Mouse (Mus musculus) neural tube, embryonic 12.5 days (tissue): Measurements from ENCODE around the gene Tfcp2. TPM values are rescaled to one million over a fixed set of nuclear protein-coding genes. Genes with fewer than 3 reads are reported as not detected.

Experiments
- ATAC-seq: fragments of 200-750 bp; cut with Nextera tagmentation; 2 replicates; pipeline ENCODE4 v1.8.0; 2017; ENCODE audit warnings: low read depth, mild to moderate bottlenecking, moderate TSS enrichment, moderate library complexity; ENCODE audit not compliant: low FRiP score
- H3K27ac ChIP-seq: fragments of 300-500 bp; sonication (generic); 2 replicates; pipeline ENCODE4 v1.5.1; 2016
- H3K27me3 ChIP-seq: fragments of 300-500 bp; sonication (generic); replicated peaks from 2 replicates; pipeline ENCODE4 v1.6.1; 2016; ENCODE audit warnings: mild to moderate bottlenecking
- H3K36me3 ChIP-seq: fragments of 300-500 bp; sonication (generic); 2 replicates; pipeline ENCODE4 v1.6.1; 2016; ENCODE audit warnings: mild to moderate bottlenecking
- H3K4me1 ChIP-seq: fragments of 300-500 bp; sonication (generic); 2 replicates; pipeline ENCODE4 v1.6.1; 2016
- H3K4me2 ChIP-seq: fragments of 300-500 bp; sonication (generic); replicated peaks from 2 replicates; pipeline ENCODE4 v1.6.1; 2016; ENCODE audit warnings: mild to moderate bottlenecking
- H3K4me3 ChIP-seq: fragments of 300-500 bp; sonication (generic); 2 replicates; pipeline ENCODE4 v1.5.1; 2016
- H3K9ac ChIP-seq: fragments of 300-500 bp; sonication (generic); 2 replicates; pipeline ENCODE4 v1.6.1; 2016; ENCODE audit warnings: mild to moderate bottlenecking
- H3K9me3 ChIP-seq: fragments of 300-500 bp; sonication (generic); 2 replicates; pipeline ENCODE4 v1.6.1; 2016; ENCODE audit warnings: mild to moderate bottlenecking
- WGBS: fragments of 180-500 bp; shearing (Covaris S2); methylation state at CpG from one replicate; pipeline ENCODE4 v1.1.7; 2016; 5-methylcytosine and 5-hydroxymethylcytosine counted together
- polyA plus RNA-seq: library from polyadenylated mRNA; unstranded; fragments of >200 nt; fragmentation: Nextera tagmentation; extraction: Ambion mirVana; gene quantifications from 2 replicates; pipeline ENCODE4 v1.2.1, GENCODE M21; 2016

The Tfcp2 gene
- polyA plus RNA-seq, 1 experiment from 2014 or later = 40.0 TPM

GRCm38 (mm10) chr15:100580108-100580507 is 28.3 kb upstream of the Tfcp2 start:
- peaks cover 50% of the 10 kb centered on the region for H3K36me3 ChIP-seq
- no peak overlapping the region for H3K4me3 ChIP-seq
- H3K4me2 ChIP-seq = no peak overlapping the region
- no peak overlapping the region for H3K9ac ChIP-seq
- 88% methylated on average over 10 of the region's 10 CpGs for WGBS
- no peaks in the 10 kb centered on the region for H3K4me1 ChIP-seq
- H3K27ac ChIP-seq = no peak overlapping the region
- H3K9me3 ChIP-seq = no peaks in the 10 kb centered on the region
- ATAC-seq = no peak
- H3K27me3 ChIP-seq = no peaks in the 10 kb centered on the region

DNA sequence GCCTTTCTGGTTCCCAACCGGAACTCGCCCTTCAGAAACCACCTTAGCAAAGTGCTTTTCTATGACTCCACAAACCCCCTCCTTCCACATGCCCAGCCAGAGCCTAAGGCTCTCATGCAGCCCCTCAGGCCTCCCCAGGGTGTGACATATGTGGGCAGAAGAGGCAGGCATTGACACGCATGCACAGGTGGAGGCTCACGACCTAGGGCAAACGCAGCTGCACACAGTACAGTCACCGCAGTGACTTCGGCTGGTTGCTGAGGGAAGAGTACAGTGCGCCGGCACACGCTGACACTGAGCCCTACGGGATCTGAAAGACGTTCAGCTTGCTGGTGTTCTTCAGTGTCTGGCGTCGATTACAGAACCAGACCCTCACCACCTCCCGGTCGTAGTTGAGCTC is 26.2 kb upstream of the Tfcp2 start:
- Histone ChIP-seq H3K9ac (no peak overlapping the region; the same call in 1 of the 2 replicates), H3K4me1 (no peaks in the 10 kb centered on the region), H3K36me3 (peaks cover 39% of the 10 kb centered on the region), H3K27ac (no peak overlapping the region), H3K27me3 (no peaks in the 10 kb centered on the region), H3K4me2 (no peak overlapping the region), H3K9me3 (no peaks in the 10 kb centered on the region), H3K4me3 (no peak overlapping the region)
- ATAC-seq = no peak
- WGBS = 85% methylated on average over 16 of the region's 16 CpGs

GRCm38 (mm10) chr15:100576810-100577209 is 25.0 kb upstream of the Tfcp2 start:
- WGBS = 87% methylated on average over 6 of the region's 6 CpGs
- H3K4me2 ChIP-seq = no peak overlapping the region

DNA sequence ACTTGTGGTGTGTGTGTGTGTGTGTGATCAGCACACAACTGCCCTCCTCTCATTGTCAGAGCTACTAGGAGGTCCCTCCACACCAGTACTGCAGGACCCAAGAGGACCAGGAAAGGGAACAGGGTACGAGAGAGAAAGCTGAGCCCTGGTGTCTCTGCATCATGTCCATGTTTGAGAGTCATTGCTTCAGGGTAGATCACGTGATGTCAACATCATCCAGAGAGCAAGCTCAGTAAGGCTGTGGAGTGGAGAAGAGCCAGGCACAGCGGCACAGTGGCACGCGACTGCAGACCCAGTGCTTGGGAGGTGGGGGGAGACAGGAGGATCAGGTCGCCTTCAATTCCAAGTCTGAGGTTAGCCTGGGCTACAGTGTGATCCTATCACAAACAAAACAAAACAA is 24.6 kb upstream of the Tfcp2 start:
- WGBS = 90% methylated on average over 6 of the region's 6 CpGs
- Histone ChIP-seq H3K4me3 (no peak overlapping the region), H3K27ac (no peak overlapping the region), H3K36me3 (peaks cover 32% of the 10 kb centered on the region), H3K4me1 (no peaks in the 10 kb centered on the region), H3K9ac (no peak overlapping the region), H3K9me3 (no peaks in the 10 kb centered on the region), H3K4me2 (no peak overlapping the region), H3K27me3 (no peaks in the 10 kb centered on the region)
- ATAC-seq = no peak

More at GRCm38 (mm10) chr15:100576810-100577209, 25.0 kb upstream of the Tfcp2 start:
- Histone ChIP-seq H3K27ac (no peak overlapping the region), H3K9me3 (no peaks in the 10 kb centered on the region), H3K27me3 (no peaks in the 10 kb centered on the region), H3K9ac (no peak overlapping the region), H3K36me3 (peaks cover 32% of the 10 kb centered on the region), H3K4me1 (no peaks in the 10 kb centered on the region), H3K4me3 (no peak overlapping the region)
- no peak for ATAC-seq

- Histone ChIP-seq H3K4me1 (no peaks in the 10 kb centered on the region), H3K36me3 (peaks cover 25% of the 10 kb centered on the region), H3K4me3 (no peak overlapping the region), H3K27me3 (no peaks in the 10 kb centered on the region), H3K9ac (no peak overlapping the region), H3K9me3 (no peaks in the 10 kb centered on the region), H3K4me2 (no peak overlapping the region), H3K27ac (no peak overlapping the region)
- ATAC-seq = no peak
- 88% methylated on average over 12 of the region's 12 CpGs for WGBS
Measured at GRCm38 (mm10) chr15:100575366-100575765, 23.6 kb upstream of the Tfcp2 start.

GRCm38 (mm10) chr15:100574378-100574777 is 22.6 kb upstream of the Tfcp2 start:
- no peak for ATAC-seq
- no peak overlapping the region for H3K27ac ChIP-seq
- H3K36me3 ChIP-seq = peaks cover 15% of the 10 kb centered on the region

DNA sequence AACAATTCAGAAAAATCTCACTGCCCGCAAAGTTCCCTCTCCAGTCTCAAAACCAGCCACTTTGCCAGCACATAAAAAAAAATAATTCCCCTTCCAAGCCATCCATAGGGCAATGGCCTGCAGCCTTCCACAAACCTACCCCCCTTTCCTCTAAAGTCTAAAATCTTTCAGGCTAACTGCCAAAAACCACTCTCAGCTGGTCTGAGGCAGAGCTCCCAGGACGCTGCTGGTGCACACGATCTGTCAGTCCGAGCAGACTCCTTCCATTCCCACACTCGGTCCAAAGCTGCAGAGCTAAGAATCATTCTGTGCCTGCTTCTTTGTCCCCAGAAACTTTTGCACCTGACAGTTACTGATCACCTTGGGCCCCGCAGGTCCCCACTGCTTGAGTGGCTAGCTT is 22.1 kb upstream of the Tfcp2 start:
- Histone ChIP-seq H3K36me3 (peaks cover 12% of the 10 kb centered on the region), H3K9me3 (no peaks in the 10 kb centered on the region), H3K4me1 (no peaks in the 10 kb centered on the region), H3K27ac (no peak overlapping the region), H3K4me3 (no peak overlapping the region), H3K9ac (no peak overlapping the region), H3K27me3 (no peaks in the 10 kb centered on the region), H3K4me2 (no peak overlapping the region)
- ATAC-seq = no peak
- WGBS = 70% methylated on average over 6 of the region's 6 CpGs

More at GRCm38 (mm10) chr15:100574378-100574777, 22.6 kb upstream of the Tfcp2 start:
- H3K4me2 ChIP-seq = no peak overlapping the region
- no peak overlapping the region for H3K9ac ChIP-seq
- no peaks in the 10 kb centered on the region for H3K27me3 ChIP-seq
- no peak overlapping the region for H3K4me3 ChIP-seq
- H3K9me3 ChIP-seq = no peaks in the 10 kb centered on the region
- WGBS = 81% methylated on average over 2 of the region's 2 CpGs
- H3K4me1 ChIP-seq = no peaks in the 10 kb centered on the region

GRCm38 (mm10) chr15:100569239-100569638 is 17.4 kb upstream of the Tfcp2 start:
- no peak for ATAC-seq
- Histone ChIP-seq H3K4me2 (no peak overlapping the region), H3K36me3 (no peaks in the 10 kb centered on the region), H3K4me1 (no peaks in the 10 kb centered on the region), H3K27me3 (no peaks in the 10 kb centered on the region), H3K4me3 (no peak overlapping the region), H3K9ac (no peak overlapping the region), H3K27ac (no peak overlapping the region), H3K9me3 (no peaks in the 10 kb centered on the region)
- WGBS = 66% methylated on average over 3 of the region's 3 CpGs

DNA sequence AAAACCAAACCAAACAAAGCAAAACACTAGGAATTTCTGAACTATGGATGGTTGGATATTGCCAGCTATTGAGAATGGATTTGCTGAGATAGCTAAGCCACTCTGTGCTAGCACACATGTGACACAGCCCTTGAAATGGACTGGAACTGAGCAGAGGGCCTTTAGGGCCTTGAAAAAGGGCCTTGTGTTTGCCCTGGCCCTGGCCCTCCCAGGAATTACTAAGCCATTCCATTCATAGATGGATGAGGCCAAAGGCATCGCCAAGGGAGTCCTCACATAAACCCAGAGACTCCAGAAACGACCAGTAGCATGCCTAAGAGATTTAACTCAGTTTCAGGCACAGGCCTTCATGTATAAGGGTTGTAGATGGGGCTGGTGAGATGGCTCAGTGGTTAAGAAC is 14.7 kb upstream of the Tfcp2 start:
- H3K4me3 ChIP-seq = no peak overlapping the region
- no peak for ATAC-seq
- H3K9ac ChIP-seq = no peak overlapping the region
- no peaks in the 10 kb centered on the region for H3K36me3 ChIP-seq
- H3K4me1 ChIP-seq = no peaks in the 10 kb centered on the region
- H3K27me3 ChIP-seq = no peaks in the 10 kb centered on the region
- H3K27ac ChIP-seq = no peak overlapping the region
- 63% methylated on average over 2 of the region's 2 CpGs for WGBS
- no peaks in the 10 kb centered on the region for H3K9me3 ChIP-seq
- H3K4me2 ChIP-seq = no peak overlapping the region

- Histone ChIP-seq H3K4me1 (no peaks in the 10 kb centered on the region), H3K4me3 (no peak overlapping the region), H3K36me3 (no peaks in the 10 kb centered on the region), H3K4me2 (no peak overlapping the region), H3K9ac (no peak overlapping the region), H3K27ac (no peak overlapping the region), H3K9me3 (no peaks in the 10 kb centered on the region), H3K27me3 (no peaks in the 10 kb centered on the region)
- ATAC-seq = no peak
- 81% methylated on average over 5 of the region's 5 CpGs for WGBS
Measured at GRCm38 (mm10) chr15:100557705-100558433, 6.1 kb upstream of the Tfcp2 start.

GRCm38 (mm10) chr15:100556378-100556777 is 4.6 kb upstream of the Tfcp2 start:
- Histone ChIP-seq H3K27me3 (no peaks in the 10 kb centered on the region), H3K9me3 (no peaks in the 10 kb centered on the region), H3K4me1 (no peaks in the 10 kb centered on the region), H3K4me3 (no peak overlapping the region), H3K36me3 (no peaks in the 10 kb centered on the region), H3K27ac (no peak overlapping the region), H3K4me2 (no peak overlapping the region), H3K9ac (no peak overlapping the region)
- ATAC-seq = no peak
- WGBS = 87% methylated on average over 9 of the region's 9 CpGs

GRCm38 (mm10) chr15:100555965-100556364 is 4.2 kb upstream of the Tfcp2 start:
- Histone ChIP-seq H3K9me3 (no peaks in the 10 kb centered on the region), H3K4me3 (no peak overlapping the region), H3K4me1 (peaks cover under 1% of the 10 kb centered on the region; the same call in 1 of the 2 replicates), H3K27me3 (no peaks in the 10 kb centered on the region), H3K4me2 (no peak overlapping the region), H3K27ac (no peak overlapping the region), H3K36me3 (no peaks in the 10 kb centered on the region), H3K9ac (no peak overlapping the region)
- 94% methylated on average over 5 of the region's 5 CpGs for WGBS
- ATAC-seq = no peak

DNA sequence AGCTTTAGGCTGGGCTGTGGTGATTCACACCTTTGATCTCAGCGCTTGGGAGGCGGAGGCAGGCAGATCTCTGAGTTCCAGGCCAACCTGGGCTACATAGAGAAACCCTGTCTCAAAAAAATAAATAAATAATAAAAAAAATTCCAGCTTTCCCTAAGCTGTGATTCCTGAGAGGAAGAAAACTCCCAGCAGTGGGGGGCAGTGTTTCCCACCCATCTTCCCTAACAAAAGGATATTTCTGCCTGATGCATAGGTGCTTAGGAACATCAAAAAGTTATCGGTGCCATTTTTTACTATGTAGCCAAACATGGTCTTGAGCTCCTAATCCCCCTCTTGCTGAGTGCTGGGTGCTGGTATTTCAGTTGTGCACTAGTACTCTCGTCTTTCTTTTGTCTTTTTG is 1.5 kb downstream of the Tfcp2 start:
- Histone ChIP-seq H3K4me3 (no peak overlapping the region), H3K36me3 (peaks cover 15% of the 10 kb centered on the region), H3K9ac (no peak overlapping the region), H3K4me1 (peaks cover 5% of the 10 kb centered on the region; the same call in 1 of the 2 replicates), H3K27ac (no peak overlapping the region), H3K4me2 (peak overlapping the region; percentile 90), H3K27me3 (no peaks in the 10 kb centered on the region), H3K9me3 (peaks cover 4% of the 10 kb centered on the region; the same call in 1 of the 2 replicates)
- 94% methylated on average over 4 of the region's 4 CpGs for WGBS
- ATAC-seq = no peak
